In the genomic region with DNA sequence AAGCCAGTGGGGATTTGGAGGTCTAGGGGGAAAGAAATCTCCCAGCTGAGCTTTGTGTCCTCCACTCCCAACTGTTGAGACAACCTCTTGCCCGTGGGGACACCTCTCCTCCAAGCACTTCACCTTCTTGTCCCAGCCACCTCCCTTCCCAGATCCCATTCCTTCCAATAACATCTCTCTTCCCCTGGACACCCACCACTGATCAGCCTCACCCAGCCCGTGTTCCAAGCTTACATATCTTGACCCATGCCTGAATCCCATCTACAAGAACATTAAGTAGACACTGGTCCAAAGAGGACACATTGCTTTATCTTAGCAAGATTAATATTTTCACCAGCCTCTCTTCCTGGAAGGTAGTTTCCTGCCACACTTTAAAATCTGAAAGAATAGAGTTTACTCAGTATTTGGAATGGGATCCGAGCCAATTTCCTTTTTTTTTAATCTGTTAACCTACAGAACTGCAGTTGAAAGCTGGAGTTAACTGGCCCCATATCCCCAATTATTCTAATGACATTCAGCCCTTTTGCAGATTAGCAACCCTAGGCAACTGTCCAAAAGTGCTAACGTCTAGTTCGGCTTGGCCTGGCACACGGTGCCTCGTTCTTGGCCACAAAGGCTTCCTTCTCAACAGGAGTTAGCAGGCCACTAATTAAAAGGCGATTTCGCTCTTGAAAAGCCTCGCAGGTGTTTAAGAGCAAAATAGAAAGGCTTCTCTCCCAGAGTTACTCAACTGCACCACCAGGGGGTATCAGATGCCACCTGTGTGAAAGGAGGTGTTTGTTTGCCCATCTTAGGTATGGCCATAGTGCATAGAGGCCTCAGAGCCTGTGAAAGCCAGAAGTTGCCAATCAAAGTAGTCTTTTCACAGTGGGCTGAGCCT, we compare ENCODE assay signal across 8 mouse cellular contexts. TPM values are rescaled to one million over a fixed set of nuclear protein-coding genes. Genes with fewer than 3 reads are reported as not detected.
DNase-seq lines count a peak whose midpoint lies in the region; ATAC-seq lines count a peak whose summit lies in the region.

No protein-coding gene starts in this region.

- H3K27me3 ChIP-seq in limb, embryonic 11.5 days (ENCODE audit: control insufficient read depth, insufficient read depth, low read length) = no peaks in the 10 kb centered on the region
- peaks cover 23% of the 10 kb centered on the region; the same call in 1 of the 2 replicates for H3K27me3 ChIP-seq in limb, embryonic 10.5 days (ENCODE audit: low read depth, poor library complexity, severe bottlenecking)
- H3K27me3 ChIP-seq in forebrain, embryonic 10.5 days (ENCODE audit: poor library complexity, severe bottlenecking) = peaks cover 57% of the 10 kb centered on the region

- 37% methylated on average over 10 of the region's 10 CpGs for WGBS in limb, embryonic 11.5 days
- 54% methylated on average over 10 of the region's 10 CpGs for WGBS in limb, embryonic 10.5 days
- WGBS in forebrain, embryonic 10.5 days = 17% methylated on average over 10 of the region's 10 CpGs
- WGBS in large intestine, adult 2 months = 26% methylated on average over 10 of the region's 10 CpGs

- no peaks in the 10 kb centered on the region for H3K36me3 ChIP-seq in limb, embryonic 11.5 days (ENCODE audit: control insufficient read depth, insufficient read depth, low read length)
- H3K36me3 ChIP-seq in limb, embryonic 10.5 days = no peaks in the 10 kb centered on the region
- peaks cover 9% of the 10 kb centered on the region for H3K36me3 ChIP-seq in forebrain, embryonic 10.5 days (replicated peaks)

- ATAC-seq in limb, embryonic 11.5 days (ENCODE audit: insufficient number of reproducible peaks, low FRiP score, low TSS enrichment, low read depth) = no peak

- H3K4me3 ChIP-seq in limb, embryonic 11.5 days (ENCODE audit: low read depth, low read length) = no peak overlapping the region
- H3K4me3 ChIP-seq in limb, embryonic 10.5 days = no peak overlapping the region
- no peak overlapping the region for H3K4me3 ChIP-seq in forebrain, embryonic 10.5 days

- no peak overlapping the region for H3K27ac ChIP-seq in limb, embryonic 11.5 days (replicated peaks; ENCODE audit: low read depth, low read length)
- H3K27ac ChIP-seq in limb, embryonic 10.5 days = no peak overlapping the region
- peak overlapping the region; percentile 65; the same call in 1 of the 2 replicates for H3K27ac ChIP-seq in forebrain, embryonic 10.5 days

- H3K4me1 ChIP-seq in limb, embryonic 11.5 days (ENCODE audit: control insufficient read depth, insufficient read depth, low read length) = no peaks in the 10 kb centered on the region
- peaks cover 31% of the 10 kb centered on the region for H3K4me1 ChIP-seq in limb, embryonic 10.5 days
- H3K4me1 ChIP-seq in forebrain, embryonic 10.5 days = peaks cover 69% of the 10 kb centered on the region

- H3K9me3 ChIP-seq in limb, embryonic 11.5 days (ENCODE audit: control insufficient read depth, low read length) = no peaks in the 10 kb centered on the region
- no peaks in the 10 kb centered on the region for H3K9me3 ChIP-seq in limb, embryonic 10.5 days (replicated peaks)
- H3K9me3 ChIP-seq in forebrain, embryonic 10.5 days = no peaks in the 10 kb centered on the region

- no peak overlapping the region for H3K9ac ChIP-seq in limb, embryonic 11.5 days (ENCODE audit: low read length)

- H3K4me2 ChIP-seq in limb, embryonic 11.5 days (ENCODE audit: low read depth, severe bottlenecking) = no peak overlapping the region

- DNase-seq in limb, embryonic 11.5 days (ENCODE audit: low spot score) = peak; percentile 41
- no peak for DNase-seq in limb, embryonic 10.5 days (ENCODE audit: low spot score)
- peak; percentile 46 for DNase-seq in ZHBTc4 (ENCODE audit: low read depth, low spot score)
- DNase-seq in forebrain, embryonic 10.5 days (ENCODE audit: extremely low spot score, low spot score) = peak; percentile 71
- peak; percentile 21 for DNase-seq in large intestine, adult 2 months (ENCODE audit: low read depth, low spot score)
- DNase-seq in retina, embryonic 14.5 days (ENCODE audit: low spot score) = peak; percentile 35
- DNase-seq in urinary bladder, postnatal 36 days (ENCODE audit: low spot score in 2 of 2) = no peak
- DNase-seq in right cerebral cortex, adult 2 months (ENCODE audit: low spot score in 2 of 2) = no peak

RNA-seq across cellular contexts. Expression of a gene that starts 26.6 kb away (rescaled TPM):
- 14.9 TPM in 2 replicates for polyA plus RNA-seq in limb, embryonic 11.5 days (2014; fragmentation: Nextera tagmentation; extraction: Ambion mirVana)
- polyA plus RNA-seq in limb, embryonic 10.5 days (2016; fragmentation: Nextera tagmentation; extraction: Ambion mirVana) = 11.1 and 14.2 TPM in 2 replicates
- polyA plus RNA-seq in forebrain, embryonic 10.5 days (2016; fragmentation: Nextera tagmentation; extraction: Ambion mirVana) = 12.4 and 14.8 TPM in 2 replicates
- polyA plus RNA-seq in large intestine, adult 2 months (2012; rRNA removed) = 3.8 and 11.7 TPM in 2 replicates

Comparison
In these comparisons a context has a peak if more than half of its experiments do, and no peak if none do; other contexts are left out.
1. DNase-seq: peak in limb, embryonic 11.5 days (single experiment), ZHBTc4 (single experiment), forebrain, embryonic 10.5 days (single experiment), large intestine, adult 2 months (single experiment) and retina, embryonic 14.5 days (single experiment); none in limb, embryonic 10.5 days (single experiment), urinary bladder, postnatal 36 days (0 of 2) and right cerebral cortex, adult 2 months (0 of 2).